Mouse (Mus musculus): Measurements from ENCODE around the gene Hexa. TPM values are rescaled to one million over a fixed set of nuclear protein-coding genes. Genes with fewer than 3 reads are reported as not detected.

Hexa gene
- polyA plus RNA-seq (2012; rRNA removed), result 95.5 and 107 TPM in 2 replicates

- WGBS, result under 1% methylated on average over 55 of the region's 55 CpGs
These were observed at the start of gene Hexa, which contains the start of gene Tmem202 for GRCm38 (mm10) chr9:59539441-59540137. Gene Hexa (plus strand): TSS chr9:59539540. Gene Tmem202 (minus strand): TSS chr9:59539847.

GRCm38 (mm10) chr9:59508146-59508545, 31.2 kb upstream of the Hexa start:
- no peak for DNase-seq (ENCODE audit: low read depth, low spot score)
- WGBS, result 66% methylated on average over 1 of the region's 1 CpGs

More at GRCm38 (mm10) chr9:59539441-59540137, at the start of gene Hexa, which contains the start of gene Tmem202:
- DNase-seq (ENCODE audit: low read depth, low spot score), result no peak

GRCm38 (mm10) chr9:59512381-59512780, 27.0 kb upstream of the Hexa start:
- 43% methylated on average over 4 of the region's 4 CpGs for WGBS
- DNase-seq (ENCODE audit: low read depth, low spot score), result no peak

- DNase-seq (ENCODE audit: low read depth, low spot score), result no peak
- 49% methylated on average over 3 of the region's 3 CpGs for WGBS
These were observed 24.3 kb upstream of the Hexa start for GRCm38 (mm10) chr9:59515069-59515468.

GRCm38 (mm10) chr9:59517127-59517526, 22.2 kb upstream of the Hexa start:
- 53% methylated on average over 7 of the region's 7 CpGs for whole genome bisulfite sequencing
- no peak for DNase-seq (ENCODE audit: low read depth, low spot score)

GRCm38 (mm10) chr9:59518976-59519375, 20.4 kb upstream of the Hexa start:
- WGBS, result 46% methylated on average over 5 of the region's 5 CpGs
- no peak for DNase-seq (ENCODE audit: low read depth, low spot score)

- WGBS, result 89% methylated on average over 2 of the region's 2 CpGs
- no peak for DNase-seq (ENCODE audit: low read depth, low spot score)
These were observed 19.9 kb upstream of the Hexa start for GRCm38 (mm10) chr9:59519396-59519795.

GRCm38 (mm10) chr9:59522906-59523305, 16.4 kb upstream of the Hexa start:
- WGBS, result 38% methylated on average over 4 of the region's 4 CpGs
- DNase-seq (ENCODE audit: low read depth, low spot score), result no peak

GRCm38 (mm10) chr9:59526727-59527126, 12.6 kb upstream of the Hexa start:
- WGBS, result 66% methylated on average over 6 of the region's 6 CpGs
- no peak for DNase-seq (ENCODE audit: low read depth, low spot score)

- no peak for DNase-seq (ENCODE audit: low read depth, low spot score)
- WGBS, result 82% methylated on average over 3 of the region's 3 CpGs
These were observed 11.8 kb upstream of the Hexa start for GRCm38 (mm10) chr9:59527580-59527979.

GRCm38 (mm10) chr9:59528274-59528673, 11.1 kb upstream of the Hexa start:
- 81% methylated on average over 2 of the region's 2 CpGs for WGBS
- no peak for DNase-seq (ENCODE audit: low read depth, low spot score)

- no peak for DNase-seq (ENCODE audit: low read depth, low spot score)
- 60% methylated on average over 5 of the region's 5 CpGs for WGBS
These were observed 7.7 kb upstream of the Hexa start for GRCm38 (mm10) chr9:59531645-59532044.

- WGBS, result 70% methylated on average over 2 of the region's 2 CpGs
These were observed 5.9 kb upstream of the Hexa start for GRCm38 (mm10) chr9:59533422-59533821.

GRCm38 (mm10) chr9:59533889-59534288, 5.5 kb upstream of the Hexa start:
- 15% methylated on average over 4 of the region's 4 CpGs for WGBS
- DNase-seq (ENCODE audit: low read depth, low spot score), result no peak

More at GRCm38 (mm10) chr9:59533422-59533821, 5.9 kb upstream of the Hexa start:
- no peak for DNase-seq (ENCODE audit: low read depth, low spot score)

GRCm38 (mm10) chr9:59537651-59538050, 1.7 kb upstream of the Hexa start:
- WGBS, result 40% methylated on average over 3 of the region's 3 CpGs

GRCm38 (mm10) chr9:59541617-59542016, 2.3 kb downstream of the Hexa start:
- WGBS, result 31% methylated on average over 6 of the region's 6 CpGs

More at GRCm38 (mm10) chr9:59537651-59538050, 1.7 kb upstream of the Hexa start:
- no peak for DNase-seq (ENCODE audit: low read depth, low spot score)

GRCm38 (mm10) chr9:59542766-59543324, 3.5 kb downstream of the Hexa start:
- no peak for DNase-seq (ENCODE audit: low read depth, low spot score)

More at GRCm38 (mm10) chr9:59541617-59542016, 2.3 kb downstream of the Hexa start:
- no peak for DNase-seq (ENCODE audit: low read depth, low spot score)

- DNase-seq (ENCODE audit: low read depth, low spot score), result no peak
These were observed 5.4 kb downstream of the Hexa start for GRCm38 (mm10) chr9:59544739-59545138.

GRCm38 (mm10) chr9:59547869-59548268, 8.5 kb downstream of the Hexa start:
- no peak for DNase-seq (ENCODE audit: low read depth, low spot score)
- 67% methylated on average over 1 of the region's 1 CpGs for WGBS

More at GRCm38 (mm10) chr9:59544739-59545138, 5.4 kb downstream of the Hexa start:
- WGBS, result 76% methylated on average over 5 of the region's 5 CpGs

- no peak for DNase-seq (ENCODE audit: low read depth, low spot score)
- 26% methylated on average over 2 of the region's 2 CpGs for WGBS
These were observed 9.7 kb downstream of the Hexa start for GRCm38 (mm10) chr9:59548961-59549487.

GRCm38 (mm10) chr9:59550077-59550476, 10.7 kb downstream of the Hexa start:
- 93% methylated on average over 4 of the region's 4 CpGs for WGBS

More at GRCm38 (mm10) chr9:59550077-59550476, 10.7 kb downstream of the Hexa start:
- no peak for DNase-seq (ENCODE audit: low read depth, low spot score)

Data from large intestine, adult 2 months (tissue).